Mouse (Mus musculus): Measurements from ENCODE around the gene Nkapl. TPM values are rescaled to one million over a fixed set of nuclear protein-coding genes. Genes with fewer than 3 reads are reported as not detected.

Gene Nkapl
- total and polyA plus RNA-seq, 3 experiments: 0.12 to 0.17 TPM; not detected in 1

DNA sequence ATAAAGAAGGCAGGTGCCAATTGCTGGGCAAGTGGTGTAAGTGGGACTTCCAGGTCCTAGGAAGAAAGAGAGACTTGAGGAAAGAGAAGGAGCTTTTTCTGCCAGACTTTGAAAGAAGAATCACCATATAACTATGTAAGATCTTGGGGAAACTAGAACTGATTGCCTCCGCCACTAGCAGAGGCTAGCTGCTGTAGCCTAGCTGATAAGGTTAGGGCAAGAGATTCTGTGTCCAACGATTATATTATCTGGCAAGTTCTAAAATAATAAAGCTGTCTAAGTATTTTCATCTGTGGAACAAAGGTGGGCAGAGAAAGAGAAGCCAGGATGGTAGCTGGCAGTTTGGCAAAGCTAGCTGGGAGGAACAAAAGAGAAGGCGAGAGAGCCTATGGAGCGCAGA lies 4.1 kb upstream of the Nkapl start:
- Histone ChIP-seq H3K27ac (ENCODE audit: control insufficient read depth, low read depth, low read length) (no peak overlapping the region), H3K4me3 (ENCODE audit: control insufficient read depth in 1 of 2, insufficient read depth in 1 of 2, low read depth in 2 of 2, low read length in 2 of 2) (peak overlapping the region in 1 of 2 experiments; percentile 19; a peak in 2 of 4 replicates), H3K9ac (ENCODE audit: control insufficient read depth, low read depth, low read length, poor library complexity, severe bottlenecking) (peak overlapping the region; percentile 30; the same call in 1 of the 2 replicates), H3K36me3 (ENCODE audit: control insufficient read depth in 1 of 2, insufficient read depth in 2 of 2, low read length in 2 of 2) (peaks cover 0 to 7% of the 10 kb centered on the region in 2 experiments; a peak in 2 of 4 replicates), H3K79me2 (ENCODE audit: control insufficient read depth, insufficient read depth, low read length, poor library complexity) (no peaks in the 10 kb centered on the region), H3K9me3 (replicated peaks; ENCODE audit: insufficient read depth, low read length) (no peaks in the 10 kb centered on the region), H3K27me3 (ENCODE audit: control insufficient read depth in 1 of 2, insufficient read depth in 2 of 2, low read length in 2 of 2) (no peaks in the 10 kb centered on the region; a peak in 1 of 4 replicates), H3K4me1 (ENCODE audit: control insufficient read depth in 1 of 2, insufficient read depth in 2 of 2, low read length in 2 of 2) (peaks cover 0 to 7% of the 10 kb centered on the region in 2 experiments; a peak in 2 of 4 replicates)
- TF ChIP-seq MXI1 (IDR thresholded peaks at IDR 0.05; ENCODE audit: low read depth, low read length) (no peak), ZNF384 (IDR thresholded peaks at IDR 0.05; ENCODE audit: low read depth, low read length) (no peak), CTCF (IDR thresholded peaks at IDR 0.05 in 2 of 3, conservative IDR thresholded peaks at IDR 0.05 in 1 of 3; ENCODE audit: control insufficient read depth in 1 of 3, insufficient read depth in 1 of 3, low read depth in 2 of 3, low read length in 3 of 3, poor library complexity in 1 of 3, severe bottlenecking in 1 of 3) (no peak), TBP (IDR thresholded peaks at IDR 0.05; ENCODE audit: low read depth, low read length) (no peak), GATA1 (IDR thresholded peaks at IDR 0.05; ENCODE audit: low read depth, low read length) (peak; percentile 78), KAT2A (conservative IDR thresholded peaks at IDR 0.05; ENCODE audit: low read depth, low read length) (no peak), TAL1 (IDR thresholded peaks at IDR 0.05; ENCODE audit: low read length) (peak; percentile 12; the same call in 1 of the 2 replicates), TCF12 (IDR thresholded peaks at IDR 0.05; ENCODE audit: low read depth, low read length) (peak; percentile 71), NELFE (IDR thresholded peaks at IDR 0.05; ENCODE audit: low read depth, low read length) (no peak), EP300 (IDR thresholded peaks at IDR 0.05; ENCODE audit: low read depth in 1 of 2, low read length in 2 of 2) (peak; percentile 54 to 70; a peak in 3 of 4 replicates)
- DNase-seq (ENCODE audit: low read depth, low spot score): peak; percentile 48

DNA sequence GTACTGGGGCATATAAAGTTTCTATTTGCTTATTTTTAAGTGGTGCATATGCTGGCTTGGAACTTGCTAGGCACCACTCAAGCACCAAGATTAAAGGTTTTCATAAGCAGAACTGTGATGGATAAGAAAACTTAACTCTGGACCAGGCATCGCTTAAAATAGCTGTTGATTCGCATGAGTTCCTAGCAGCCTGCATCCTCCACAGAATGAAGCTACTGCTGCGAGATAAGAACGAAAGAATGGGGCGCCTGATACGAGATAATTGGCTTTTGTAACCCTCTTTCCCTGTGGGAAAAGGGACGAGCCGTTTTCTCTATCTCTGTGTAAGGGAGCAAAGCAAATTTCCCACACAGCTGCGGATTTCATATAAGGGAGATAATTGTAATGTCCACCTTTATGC lies 788 bp upstream of the Nkapl start:
- peaks cover 0 to 7% of the 10 kb centered on the region in 2 experiments; a peak in 2 of 4 replicates for H3K4me1 ChIP-seq (ENCODE audit: control insufficient read depth in 1 of 2, insufficient read depth in 2 of 2, low read length in 2 of 2)
- peak; percentile 57 for DNase-seq (ENCODE audit: low read depth, low spot score)
- no peaks in the 10 kb centered on the region for H3K9me3 ChIP-seq (replicated peaks; ENCODE audit: insufficient read depth, low read length)
- 0 out of 2 replicates have a peak, but pooled peaks have one; percentile 30 for TF ChIP-seq ETS1 (IDR thresholded peaks at IDR 0.05; ENCODE audit: low read depth, low read length)
- peak; percentile 31; the same call in 1 of the 2 replicates for TF ChIP-seq RCOR1 (IDR thresholded peaks at IDR 0.05; ENCODE audit: low read depth, low read length)
- no peak for TF ChIP-seq SIN3A (IDR thresholded peaks at IDR 0.05; ENCODE audit: low read length)
- peak; percentile 39 to 53; a peak in 3 of 4 replicates for TF ChIP-seq EP300 (IDR thresholded peaks at IDR 0.05; ENCODE audit: low read depth in 1 of 2, low read length in 2 of 2)
- TF ChIP-seq GATA1 (IDR thresholded peaks at IDR 0.05; ENCODE audit: low read depth, low read length): peak; percentile 63
- peak; percentile 36; the same call in 1 of the 2 replicates for TF ChIP-seq TCF12 (IDR thresholded peaks at IDR 0.05; ENCODE audit: low read depth, low read length)
- TF ChIP-seq MXI1 (IDR thresholded peaks at IDR 0.05; ENCODE audit: low read depth, low read length): 0 out of 2 replicates have a peak, but pooled peaks have one; percentile 11
- no peak for TF ChIP-seq POLR2AphosphoS5 (IDR thresholded peaks at IDR 0.05; ENCODE audit: borderline replicate concordance, low read depth, low read length)
- no peaks in the 10 kb centered on the region for H3K79me2 ChIP-seq (ENCODE audit: control insufficient read depth, insufficient read depth, low read length, poor library complexity)
- H3K4me3 ChIP-seq (ENCODE audit: control insufficient read depth in 1 of 2, insufficient read depth in 1 of 2, low read depth in 2 of 2, low read length in 2 of 2): 0 out of 4 replicates have a peak overlapping the region, but pooled peaks of 1 of the 2 experiments have one; percentile 1
- H3K27ac ChIP-seq (ENCODE audit: control insufficient read depth, low read depth, low read length): no peak overlapping the region
- H3K27me3 ChIP-seq (ENCODE audit: control insufficient read depth in 1 of 2, insufficient read depth in 2 of 2, low read length in 2 of 2): peaks cover 0 to 3% of the 10 kb centered on the region in 2 experiments; a peak in 3 of 4 replicates
- peaks cover 0 to 7% of the 10 kb centered on the region in 2 experiments; a peak in 2 of 4 replicates for H3K36me3 ChIP-seq (ENCODE audit: control insufficient read depth in 1 of 2, insufficient read depth in 2 of 2, low read length in 2 of 2)
- H3K9ac ChIP-seq (ENCODE audit: control insufficient read depth, low read depth, low read length, poor library complexity, severe bottlenecking): no peak overlapping the region

Measured in MEL (cell line).